Mouse (Mus musculus): ENCODE data around the gene Trappc1. TPM values are rescaled to one million over a fixed set of nuclear protein-coding genes. Genes with fewer than 3 reads are reported as not detected.
"Not testable (repeated sequence)": the region's sequence is repeated elsewhere in the genome, so short reads cannot be mapped to it uniquely, and the experiment has no call there.

Gene Trappc1
- polyA plus RNA-seq, 1 experiment, result 1.9 TPM

DNA sequence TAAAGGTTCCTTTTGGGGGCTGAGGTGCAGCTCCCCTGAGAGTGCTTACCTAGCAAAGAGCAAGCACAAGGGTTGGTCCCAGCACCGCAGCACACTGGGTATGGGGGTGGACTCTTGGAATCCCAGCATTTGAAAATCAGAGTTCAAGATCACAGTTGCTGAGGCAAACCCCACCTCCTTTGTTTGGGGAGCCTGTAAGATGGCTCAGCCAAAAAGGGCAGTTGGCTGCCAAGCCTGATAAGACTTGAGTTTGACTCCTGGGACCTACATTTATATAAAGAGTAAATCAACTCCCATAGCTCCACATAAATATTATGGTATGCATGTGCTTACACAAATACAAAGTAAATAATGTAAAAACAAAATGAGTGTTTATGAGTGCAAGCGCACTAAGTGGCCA lies 17.7 kb upstream of the Trappc1 start:
- no peak overlapping the region for H3K4me3 ChIP-seq (replicated peaks)
- H3K36me3 ChIP-seq (ENCODE audit: control insufficient read depth), result peaks cover 91% of the 10 kb centered on the region
- H3K27me3 ChIP-seq (ENCODE audit: control insufficient read depth), result no peaks in the 10 kb centered on the region
- H3K4me1 ChIP-seq (ENCODE audit: control insufficient read depth), result peaks cover 7% of the 10 kb centered on the region
- TF ChIP-seq GATA1 (IDR thresholded peaks at IDR 0.05; ENCODE audit: low read length) (no peak), TAL1 (IDR thresholded peaks at IDR 0.05; ENCODE audit: low read length) (no peak)
- H3K9me3 ChIP-seq (ENCODE audit: control insufficient read depth, low read length), result no peaks in the 10 kb centered on the region

DNA sequence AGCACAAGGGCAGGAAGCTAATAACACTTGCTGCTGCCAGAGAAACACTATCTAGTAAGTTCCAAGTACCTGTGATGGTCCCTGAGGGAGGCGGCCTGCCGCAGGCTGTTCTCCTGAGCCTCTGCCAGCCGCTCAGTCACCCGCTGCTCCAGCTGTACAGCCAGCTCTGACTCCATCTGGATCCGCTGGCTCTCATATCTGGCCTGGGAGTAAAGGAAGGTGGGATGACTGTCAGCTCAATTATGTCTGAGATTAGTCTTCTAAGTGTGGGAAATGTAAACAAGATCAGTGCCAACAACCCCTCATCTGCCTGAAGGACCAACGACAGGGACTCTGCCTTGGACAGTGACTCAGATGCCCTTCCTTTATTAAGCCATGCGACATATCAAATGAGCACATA lies 12.5 kb upstream of the Trappc1 start:
- H3K4me3 ChIP-seq (replicated peaks), result no peak overlapping the region
- H3K27me3 ChIP-seq (ENCODE audit: control insufficient read depth), result no peaks in the 10 kb centered on the region
- peaks cover 90% of the 10 kb centered on the region for H3K36me3 ChIP-seq (ENCODE audit: control insufficient read depth)

DNA sequence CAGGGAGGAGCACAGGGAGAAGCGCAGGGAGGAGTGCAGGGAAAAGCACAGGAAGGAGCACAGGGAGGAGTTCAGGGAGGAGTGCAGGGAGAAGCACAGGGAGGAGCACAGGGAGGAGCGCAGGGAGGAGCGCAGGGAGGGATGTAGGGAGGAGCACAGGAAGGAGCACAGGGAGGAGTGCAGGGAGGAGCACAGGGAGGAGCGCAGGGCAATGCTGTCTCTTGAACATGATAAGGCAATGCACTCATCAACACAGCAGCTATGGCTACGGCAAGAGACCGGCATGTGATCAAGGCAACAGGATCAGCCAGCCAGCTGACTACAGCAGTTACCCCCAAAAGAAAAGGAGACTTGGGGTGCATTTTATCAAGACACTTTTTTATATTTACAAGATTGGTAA lies 7.4 kb upstream of the Trappc1 start:
- Histone ChIP-seq H3K27me3 (ENCODE audit: control insufficient read depth) (no peaks in the 10 kb centered on the region), H3K4me1 (ENCODE audit: control insufficient read depth) (peaks cover 11% of the 10 kb centered on the region), H3K36me3 (ENCODE audit: control insufficient read depth) (peaks cover 87% of the 10 kb centered on the region), H3K4me3 (replicated peaks) (no peak overlapping the region), H3K9me3 (ENCODE audit: control insufficient read depth, low read length) (peaks cover 5% of the 10 kb centered on the region)
- TF ChIP-seq GATA1 (IDR thresholded peaks at IDR 0.05; ENCODE audit: low read length) (no peak), TAL1 (IDR thresholded peaks at IDR 0.05; ENCODE audit: low read length) (no peak)

More for the DNA sequence above, 12.5 kb upstream of the Trappc1 start:
- TF ChIP-seq GATA1 (IDR thresholded peaks at IDR 0.05; ENCODE audit: low read length) (no peak), TAL1 (IDR thresholded peaks at IDR 0.05; ENCODE audit: low read length) (no peak)
- H3K9me3 ChIP-seq (ENCODE audit: control insufficient read depth, low read length), result peaks cover 3% of the 10 kb centered on the region
- peaks cover 11% of the 10 kb centered on the region for H3K4me1 ChIP-seq (ENCODE audit: control insufficient read depth)

DNA sequence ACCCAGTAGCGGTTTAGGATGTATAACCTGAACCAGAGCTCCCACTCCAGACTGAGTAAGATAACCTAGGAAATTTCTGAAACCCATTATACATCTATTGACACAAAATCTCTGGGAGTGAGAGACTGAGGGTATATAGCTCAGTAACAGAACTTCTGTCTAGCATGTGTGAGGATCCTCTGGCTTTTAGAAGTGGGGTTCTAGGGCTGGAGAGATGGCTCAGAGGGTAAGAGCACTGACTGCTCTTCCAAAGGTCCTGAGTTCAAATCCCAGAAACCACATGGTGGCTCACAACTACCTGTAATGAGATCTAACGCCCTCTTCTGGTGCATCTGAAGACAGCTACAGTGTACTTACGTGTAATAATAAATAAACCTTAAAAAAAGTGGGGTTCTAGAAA lies 5.8 kb upstream of the Trappc1 start:
- not testable (repeated sequence) for H3K27me3 ChIP-seq (ENCODE audit: control insufficient read depth); H3K9me3 ChIP-seq (ENCODE audit: control insufficient read depth, low read length); H3K4me3 ChIP-seq (replicated peaks)
- Histone ChIP-seq H3K36me3 (ENCODE audit: control insufficient read depth) (peaks cover 80% of the 10 kb centered on the region), H3K4me1 (ENCODE audit: control insufficient read depth) (peaks cover 27% of the 10 kb centered on the region)

DNA sequence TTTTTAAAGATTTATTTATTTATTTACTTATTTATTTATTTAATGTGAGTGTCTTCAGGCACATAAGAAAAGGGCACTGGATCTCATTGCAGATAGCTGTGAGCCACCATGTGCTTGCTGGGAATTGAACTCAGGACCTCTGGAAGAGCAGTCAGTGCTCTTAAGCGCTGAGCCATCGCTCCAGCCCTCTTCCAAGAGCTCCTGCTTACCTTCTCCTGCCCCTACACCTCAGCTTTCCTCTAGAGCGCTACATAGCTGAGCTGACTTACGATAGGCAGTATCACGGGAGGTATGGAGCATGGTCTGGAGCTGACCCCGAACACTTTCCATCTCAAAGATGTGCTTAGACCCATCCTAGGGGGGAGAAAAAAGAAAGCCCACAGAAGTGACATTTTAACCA lies 2.2 kb upstream of the Trappc1 start:
- peaks cover 51% of the 10 kb centered on the region for H3K36me3 ChIP-seq (ENCODE audit: control insufficient read depth)
- peaks cover 49% of the 10 kb centered on the region for H3K4me1 ChIP-seq (ENCODE audit: control insufficient read depth)
- peaks cover 6% of the 10 kb centered on the region for H3K27me3 ChIP-seq (ENCODE audit: control insufficient read depth)
- peak overlapping the region; percentile 77 for H3K4me3 ChIP-seq (replicated peaks)
- TF ChIP-seq TAL1 (IDR thresholded peaks at IDR 0.05; ENCODE audit: low read length), result no peak
- no peak for TF ChIP-seq GATA1 (IDR thresholded peaks at IDR 0.05; ENCODE audit: low read length)
- no peaks in the 10 kb centered on the region for H3K9me3 ChIP-seq (ENCODE audit: control insufficient read depth, low read length)

DNA sequence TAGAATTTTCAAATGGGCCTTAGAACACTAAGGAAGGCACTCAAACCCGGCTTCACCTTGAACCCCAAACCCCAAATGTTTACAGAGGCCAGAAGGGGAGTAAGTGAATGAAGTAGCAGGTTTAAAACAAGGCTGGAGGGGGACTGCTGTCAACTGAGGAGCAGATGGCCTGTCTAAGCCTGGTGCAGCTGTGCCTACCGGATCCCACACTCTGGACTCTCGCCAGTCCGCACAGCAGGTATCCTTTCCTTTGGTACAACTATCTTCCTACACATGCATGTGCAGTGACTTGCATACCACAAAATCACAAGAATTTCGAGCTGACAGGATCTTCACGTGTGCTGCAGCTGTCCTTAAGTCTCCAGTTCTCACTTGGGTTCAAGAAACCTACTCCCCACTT lies 1.8 kb upstream of the Trappc1 start:
- H3K4me1 ChIP-seq (ENCODE audit: control insufficient read depth), result peaks cover 49% of the 10 kb centered on the region

DNA sequence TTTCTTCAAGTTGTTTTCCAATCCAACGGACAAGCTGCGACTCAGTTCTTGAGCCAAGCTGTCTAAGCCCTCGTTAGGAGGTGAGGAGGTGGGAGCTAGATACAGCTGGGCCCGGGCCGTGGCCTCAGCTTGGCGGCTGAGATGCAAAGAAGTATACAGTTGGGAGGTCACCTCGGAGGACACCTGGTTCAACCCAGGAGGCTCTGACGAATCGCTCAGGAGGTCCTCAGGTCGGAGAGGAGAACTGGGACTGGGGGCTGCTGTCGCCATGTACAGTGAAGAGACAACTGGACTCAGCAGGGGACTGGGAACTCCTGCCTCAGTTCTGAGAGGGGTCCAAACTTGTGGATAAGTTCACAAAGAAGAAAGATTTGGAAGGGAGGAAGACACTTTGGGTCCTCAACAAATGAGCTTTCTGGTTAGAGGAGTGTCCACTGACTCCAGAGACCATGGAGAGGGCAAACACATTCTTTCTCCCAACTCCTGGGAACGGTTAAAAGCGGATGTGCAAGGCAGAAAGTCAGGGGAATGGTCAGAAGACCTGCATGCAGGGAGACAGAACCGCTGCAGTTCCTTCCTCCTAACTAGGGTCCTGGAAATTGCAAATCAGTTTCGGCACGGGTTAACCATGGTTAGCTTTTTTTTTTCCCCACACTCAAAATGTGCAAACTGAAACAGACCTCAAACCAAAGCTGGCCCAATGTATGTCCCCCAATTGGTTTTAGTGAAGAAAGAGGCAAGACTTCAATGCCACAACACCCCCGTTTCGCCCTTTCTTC lies 898 bp upstream of the Trappc1 start:
- Histone ChIP-seq H3K27me3 (ENCODE audit: control insufficient read depth) (peaks cover 19% of the 10 kb centered on the region), H3K4me1 (ENCODE audit: control insufficient read depth) (peaks cover 51% of the 10 kb centered on the region), H3K36me3 (ENCODE audit: control insufficient read depth) (peaks cover 40% of the 10 kb centered on the region), H3K4me3 (replicated peaks) (peak overlapping the region; percentile 77), H3K9me3 (ENCODE audit: control insufficient read depth, low read length) (no peaks in the 10 kb centered on the region)
- TF ChIP-seq TAL1 (IDR thresholded peaks at IDR 0.05; ENCODE audit: low read length), result no peak
- no peak for TF ChIP-seq GATA1 (IDR thresholded peaks at IDR 0.05; ENCODE audit: low read length)

More for the DNA sequence above, 1.8 kb upstream of the Trappc1 start:
- H3K9me3 ChIP-seq (ENCODE audit: control insufficient read depth, low read length), result no peaks in the 10 kb centered on the region
- H3K36me3 ChIP-seq (ENCODE audit: control insufficient read depth), result peaks cover 48% of the 10 kb centered on the region
- peaks cover 10% of the 10 kb centered on the region for H3K27me3 ChIP-seq (ENCODE audit: control insufficient read depth)
- peak overlapping the region; percentile 77 for H3K4me3 ChIP-seq (replicated peaks)
- TF ChIP-seq TAL1 (IDR thresholded peaks at IDR 0.05; ENCODE audit: low read length), result no peak

DNA sequence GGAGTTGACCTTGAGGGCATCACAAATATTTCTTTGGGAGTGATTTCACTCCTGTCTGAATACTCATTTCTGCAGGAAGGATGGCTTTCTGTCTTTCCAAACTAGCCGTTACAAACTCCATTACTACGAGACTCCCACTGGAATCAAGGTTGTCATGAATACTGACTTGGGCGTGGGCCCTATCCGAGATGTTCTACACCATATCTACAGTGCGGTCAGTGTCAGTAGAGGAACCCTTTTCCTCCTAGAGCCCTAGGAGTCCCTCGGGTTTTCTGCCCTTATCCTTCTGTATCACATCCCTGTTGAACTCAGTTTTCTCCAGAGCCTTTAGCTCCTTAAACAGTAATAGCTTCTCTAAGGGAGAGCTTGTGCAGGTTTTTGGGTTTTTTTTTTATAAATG lies 969 bp downstream of the Trappc1 start:
- Histone ChIP-seq H3K36me3 (ENCODE audit: control insufficient read depth) (peaks cover 21% of the 10 kb centered on the region), H3K4me1 (ENCODE audit: control insufficient read depth) (peaks cover 51% of the 10 kb centered on the region), H3K9me3 (ENCODE audit: control insufficient read depth, low read length) (no peaks in the 10 kb centered on the region), H3K4me3 (replicated peaks) (peak overlapping the region; percentile 77), H3K27me3 (ENCODE audit: control insufficient read depth) (peaks cover 38% of the 10 kb centered on the region)
- TF ChIP-seq GATA1 (IDR thresholded peaks at IDR 0.05; ENCODE audit: low read length) (no peak), TAL1 (IDR thresholded peaks at IDR 0.05; ENCODE audit: low read length) (no peak)

DNA sequence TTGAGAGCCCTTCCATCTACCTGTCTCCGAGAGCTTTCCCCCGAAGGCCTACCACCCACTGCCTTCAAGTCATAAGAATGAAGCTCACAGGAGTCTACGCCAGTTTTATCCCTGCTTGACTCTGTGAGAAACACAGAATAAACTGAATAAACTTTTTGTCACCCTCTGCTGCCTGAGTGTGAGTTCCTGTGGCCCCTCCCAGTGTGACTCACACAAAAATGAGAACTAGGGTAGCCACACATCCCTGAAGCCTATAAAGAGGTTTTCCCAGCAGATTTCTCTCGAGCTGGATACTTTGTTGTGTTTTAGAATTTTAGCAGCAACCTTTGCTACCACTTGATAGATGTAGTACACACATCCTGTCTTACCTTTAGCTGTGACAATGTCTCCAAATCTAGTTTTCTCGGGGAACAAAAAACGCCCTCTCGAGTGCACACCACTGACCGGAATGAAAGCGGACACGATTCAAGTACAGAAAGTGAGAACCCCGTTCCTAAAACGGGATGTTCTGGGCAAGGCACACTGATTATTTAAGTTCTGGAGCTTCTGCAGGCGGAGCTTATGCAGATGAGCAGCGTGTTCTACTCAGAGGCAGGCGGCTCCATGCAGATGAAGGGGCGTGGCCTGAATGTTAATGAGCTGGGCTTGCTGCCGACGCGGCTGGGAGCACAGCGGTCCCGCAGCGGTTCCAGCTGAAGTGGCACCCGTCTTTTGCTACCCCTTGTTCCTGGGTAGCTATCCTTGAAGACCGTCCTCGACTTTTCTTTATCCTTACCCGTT lies 2.0 kb downstream of the Trappc1 start, which contains the start of gene Kcnab3:
Gene Kcnab3 (plus strand): TSS at position 631 of the 780 bp plus-strand sequence.
- peak within 1 kb of the TSS; percentile 77 for H3K4me3 ChIP-seq (replicated peaks)
- peaks cover 51% of the 10 kb centered on the region for H3K4me1 ChIP-seq (ENCODE audit: control insufficient read depth)
- H3K27me3 ChIP-seq (ENCODE audit: control insufficient read depth), result peaks cover 49% of the 10 kb centered on the region
- H3K36me3 ChIP-seq (ENCODE audit: control insufficient read depth), result peaks cover 12% of the 10 kb centered on the region
- TF ChIP-seq TAL1 (IDR thresholded peaks at IDR 0.05; ENCODE audit: low read length), result no peak
- TF ChIP-seq GATA1 (IDR thresholded peaks at IDR 0.05; ENCODE audit: low read length), result no peak
- H3K9me3 ChIP-seq (ENCODE audit: control insufficient read depth, low read length), result no peaks in the 10 kb centered on the region

Measured in erythroblast, embryonic 14.5 days (primary cell).